Mouse (Mus musculus): Measurements from ENCODE around the gene Hoxc13.

- TF ChIP-seq POLR2A (IDR thresholded peaks at IDR 0.05; ENCODE audit: insufficient read depth, low read depth, low read length) (no peak), CTCF (IDR thresholded peaks at IDR 0.05; ENCODE audit: insufficient read depth, low read depth, low read length) (no peak)
These were observed 41.6 kb downstream of the Hoxc13 start for GRCm38 (mm10) chr15:102962492-102962891.
